Mouse (Mus musculus): ENCODE results near the gene 1810046K07Rik. TPM values are rescaled to one million over a fixed set of nuclear protein-coding genes. Genes with fewer than 3 reads are reported as not detected.

Gene 1810046K07Rik
- polyA plus RNA-seq, 1 experiment from 2014 or later: 0.21 TPM

GRCm38 (mm10) chr9:51278500-51279381 is 50.0 kb downstream of the 1810046K07Rik start, which contains the start of gene Colca2:
Colca2 (minus strand) TSS chr9:51278569.
- H3K9ac ChIP-seq (ENCODE audit: low read length): peak within 1 kb of the TSS; percentile 75
- no peaks in the 10 kb centered on the region for H3K36me3 ChIP-seq (ENCODE audit: control insufficient read depth, insufficient read depth)
- peak; percentile 97 for ATAC-seq (replicated peaks; ENCODE audit: extremely low read depth, insufficient read depth, low FRiP score)
- peak within 1 kb of the TSS; percentile 69 for H3K4me2 ChIP-seq (ENCODE audit: low read depth, low read length)
- under 1% methylated on average over 53 of the region's 53 CpGs for WGBS
- H3K4me3 ChIP-seq (ENCODE audit: low read length): peak within 1 kb of the TSS; percentile 59
- peaks cover 7% of the 10 kb centered on the region for H3K4me1 ChIP-seq (ENCODE audit: control insufficient read depth, insufficient read depth, low read length)
- peak within 1 kb of the TSS; percentile 84 for H3K27ac ChIP-seq (ENCODE audit: low read length)
- H3K9me3 ChIP-seq (replicated peaks; ENCODE audit: control insufficient read depth, low read length): no peaks in the 10 kb centered on the region
- H3K27me3 ChIP-seq (ENCODE audit: control insufficient read depth, insufficient read depth, low read length): no peaks in the 10 kb centered on the region

- H3K4me1 ChIP-seq (ENCODE audit: control insufficient read depth, insufficient read depth, low read length): peaks cover 7% of the 10 kb centered on the region
- no peaks in the 10 kb centered on the region for H3K9me3 ChIP-seq (replicated peaks; ENCODE audit: control insufficient read depth, low read length)
- H3K27me3 ChIP-seq (ENCODE audit: control insufficient read depth, insufficient read depth, low read length): no peaks in the 10 kb centered on the region
- H3K36me3 ChIP-seq (ENCODE audit: control insufficient read depth, insufficient read depth): no peaks in the 10 kb centered on the region
- H3K9ac ChIP-seq (ENCODE audit: low read length): peak overlapping the region; percentile 75
- H3K4me2 ChIP-seq (ENCODE audit: low read depth, low read length): peak overlapping the region; percentile 69
- 13% methylated on average over 13 of the region's 13 CpGs for WGBS
- peak overlapping the region; percentile 84 for H3K27ac ChIP-seq (ENCODE audit: low read length)
- ATAC-seq (replicated peaks; ENCODE audit: extremely low read depth, insufficient read depth, low FRiP score): peak; percentile 17; the same call in 1 of the 2 replicates
- H3K4me3 ChIP-seq (ENCODE audit: low read length): peak overlapping the region; percentile 59
Measured at GRCm38 (mm10) chr9:51277834-51278498, 50.8 kb downstream of the 1810046K07Rik start.

- Histone ChIP-seq H3K4me2 (ENCODE audit: low read depth, low read length) (no peak overlapping the region), H3K27ac (ENCODE audit: low read length) (no peak overlapping the region), H3K4me3 (ENCODE audit: low read length) (no peak overlapping the region), H3K9me3 (replicated peaks; ENCODE audit: control insufficient read depth, low read length) (no peaks in the 10 kb centered on the region), H3K27me3 (ENCODE audit: control insufficient read depth, insufficient read depth, low read length) (no peaks in the 10 kb centered on the region), H3K36me3 (ENCODE audit: control insufficient read depth, insufficient read depth) (no peaks in the 10 kb centered on the region), H3K9ac (ENCODE audit: low read length) (no peak overlapping the region), H3K4me1 (ENCODE audit: control insufficient read depth, insufficient read depth, low read length) (peaks cover 7% of the 10 kb centered on the region)
- WGBS: 29% methylated on average over 4 of the region's 4 CpGs
- ATAC-seq (replicated peaks; ENCODE audit: extremely low read depth, insufficient read depth, low FRiP score): no peak
Measured at GRCm38 (mm10) chr9:51274678-51275077, 54.0 kb downstream of the 1810046K07Rik start.

GRCm38 (mm10) chr9:51273581-51274154 is 55.0 kb downstream of the 1810046K07Rik start:
- Histone ChIP-seq H3K9ac (ENCODE audit: low read length) (no peak overlapping the region), H3K9me3 (replicated peaks; ENCODE audit: control insufficient read depth, low read length) (no peaks in the 10 kb centered on the region), H3K4me3 (ENCODE audit: low read length) (no peak overlapping the region), H3K27me3 (ENCODE audit: control insufficient read depth, insufficient read depth, low read length) (no peaks in the 10 kb centered on the region), H3K4me1 (ENCODE audit: control insufficient read depth, insufficient read depth, low read length) (peaks cover 7% of the 10 kb centered on the region), H3K4me2 (ENCODE audit: low read depth, low read length) (no peak overlapping the region), H3K36me3 (ENCODE audit: control insufficient read depth, insufficient read depth) (no peaks in the 10 kb centered on the region), H3K27ac (ENCODE audit: low read length) (no peak overlapping the region)
- no peak for ATAC-seq (replicated peaks; ENCODE audit: extremely low read depth, insufficient read depth, low FRiP score)
- 68% methylated on average over 9 of the region's 9 CpGs for WGBS

GRCm38 (mm10) chr9:51272102-51272501 is 56.6 kb downstream of the 1810046K07Rik start:
- peaks cover 3% of the 10 kb centered on the region; the same call in 1 of the 2 replicates for H3K4me1 ChIP-seq (ENCODE audit: control insufficient read depth, insufficient read depth, low read length)
- 58% methylated on average over 5 of the region's 5 CpGs for WGBS

GRCm38 (mm10) chr9:51271073-51271472 is 57.6 kb downstream of the 1810046K07Rik start:
- H3K9ac ChIP-seq (ENCODE audit: low read length): no peak overlapping the region
- H3K27me3 ChIP-seq (ENCODE audit: control insufficient read depth, insufficient read depth, low read length): no peaks in the 10 kb centered on the region
- H3K4me2 ChIP-seq (ENCODE audit: low read depth, low read length): no peak overlapping the region
- 81% methylated on average over 8 of the region's 8 CpGs for WGBS
- ATAC-seq (replicated peaks; ENCODE audit: extremely low read depth, insufficient read depth, low FRiP score): no peak
- no peak overlapping the region for H3K4me3 ChIP-seq (ENCODE audit: low read length)
- no peaks in the 10 kb centered on the region for H3K9me3 ChIP-seq (replicated peaks; ENCODE audit: control insufficient read depth, low read length)
- no peaks in the 10 kb centered on the region for H3K36me3 ChIP-seq (ENCODE audit: control insufficient read depth, insufficient read depth)
- peaks cover 3% of the 10 kb centered on the region; the same call in 1 of the 2 replicates for H3K4me1 ChIP-seq (ENCODE audit: control insufficient read depth, insufficient read depth, low read length)
- no peak overlapping the region for H3K27ac ChIP-seq (ENCODE audit: low read length)

More at GRCm38 (mm10) chr9:51272102-51272501, 56.6 kb downstream of the 1810046K07Rik start:
- H3K4me3 ChIP-seq (ENCODE audit: low read length): no peak overlapping the region
- no peaks in the 10 kb centered on the region for H3K9me3 ChIP-seq (replicated peaks; ENCODE audit: control insufficient read depth, low read length)
- no peak overlapping the region for H3K9ac ChIP-seq (ENCODE audit: low read length)
- H3K27me3 ChIP-seq (ENCODE audit: control insufficient read depth, insufficient read depth, low read length): no peaks in the 10 kb centered on the region
- H3K4me2 ChIP-seq (ENCODE audit: low read depth, low read length): no peak overlapping the region
- H3K27ac ChIP-seq (ENCODE audit: low read length): no peak overlapping the region
- H3K36me3 ChIP-seq (ENCODE audit: control insufficient read depth, insufficient read depth): no peaks in the 10 kb centered on the region
- no peak for ATAC-seq (replicated peaks; ENCODE audit: extremely low read depth, insufficient read depth, low FRiP score)

GRCm38 (mm10) chr9:51268852-51269251 is 59.9 kb downstream of the 1810046K07Rik start:
- Histone ChIP-seq H3K4me2 (ENCODE audit: low read depth, low read length) (no peak overlapping the region), H3K4me3 (ENCODE audit: low read length) (no peak overlapping the region), H3K27me3 (ENCODE audit: control insufficient read depth, insufficient read depth, low read length) (no peaks in the 10 kb centered on the region), H3K27ac (ENCODE audit: low read length) (no peak overlapping the region), H3K4me1 (ENCODE audit: control insufficient read depth, insufficient read depth, low read length) (no peaks in the 10 kb centered on the region), H3K36me3 (ENCODE audit: control insufficient read depth, insufficient read depth) (no peaks in the 10 kb centered on the region), H3K9ac (ENCODE audit: low read length) (no peak overlapping the region), H3K9me3 (replicated peaks; ENCODE audit: control insufficient read depth, low read length) (no peaks in the 10 kb centered on the region)
- no peak for ATAC-seq (replicated peaks; ENCODE audit: extremely low read depth, insufficient read depth, low FRiP score)
- 82% methylated on average over 5 of the region's 5 CpGs for WGBS

GRCm38 (mm10) chr9:51258426-51258825 is 70.3 kb downstream of the 1810046K07Rik start:
- Histone ChIP-seq H3K9me3 (replicated peaks; ENCODE audit: control insufficient read depth, low read length) (no peaks in the 10 kb centered on the region), H3K27me3 (ENCODE audit: control insufficient read depth, insufficient read depth, low read length) (no peaks in the 10 kb centered on the region), H3K4me1 (ENCODE audit: control insufficient read depth, insufficient read depth, low read length) (no peaks in the 10 kb centered on the region), H3K36me3 (ENCODE audit: control insufficient read depth, insufficient read depth) (no peaks in the 10 kb centered on the region), H3K4me2 (ENCODE audit: low read depth, low read length) (no peak overlapping the region), H3K9ac (ENCODE audit: low read length) (no peak overlapping the region), H3K27ac (ENCODE audit: low read length) (no peak overlapping the region), H3K4me3 (ENCODE audit: low read length) (no peak overlapping the region)
- WGBS: 80% methylated on average over 5 of the region's 5 CpGs
- ATAC-seq (replicated peaks; ENCODE audit: extremely low read depth, insufficient read depth, low FRiP score): no peak
